Mouse (Mus musculus): ENCODE results near the gene Dennd6a. TPM values are rescaled to one million over a fixed set of nuclear protein-coding genes. Genes with fewer than 3 reads are reported as not detected.
"Not testable (repeated sequence)": the region's sequence is repeated elsewhere in the genome, so short reads cannot be mapped to it uniquely, and the experiment has no call there.

The Dennd6a gene
- polyA plus RNA-seq (2015; fragmentation: Nextera tagmentation; extraction: Ambion mirVana), result 9.9 and 11.8 TPM in 2 replicates

DNA sequence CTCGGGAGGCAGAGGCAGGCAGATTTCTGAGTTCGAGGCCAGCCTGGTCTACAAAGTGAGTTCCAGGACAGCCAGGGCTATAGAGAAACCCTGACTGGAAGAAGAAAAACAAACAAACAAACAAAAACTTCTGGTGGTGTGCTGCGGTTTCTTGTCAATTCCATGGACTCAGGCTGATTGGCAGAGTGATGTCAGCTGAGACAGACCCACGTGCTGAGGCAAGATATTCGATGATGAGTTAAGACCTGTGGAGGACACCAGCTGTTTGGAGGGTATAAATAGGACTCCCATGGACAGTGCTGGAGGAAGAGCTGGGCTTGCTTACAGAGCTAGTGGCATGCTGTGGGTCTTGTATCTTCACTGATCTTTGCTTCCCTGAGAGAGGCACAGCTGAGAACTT is at the start of gene Dennd6a:
Gene Dennd6a, plus strand, starts transcription at position 301 of the 400 bp plus-strand sequence.
- not testable (repeated sequence) for ATAC-seq; H3K9ac ChIP-seq (replicated peaks); H3K27ac ChIP-seq (ENCODE audit: low read depth); H3K4me2 ChIP-seq (ENCODE audit: low read depth, low read length); H3K4me1 ChIP-seq (ENCODE audit: insufficient read depth); H3K4me3 ChIP-seq (ENCODE audit: low read depth, low read length); H3K27me3 ChIP-seq (ENCODE audit: insufficient read depth, low read length); DNase-seq; H3K36me3 ChIP-seq (replicated peaks; ENCODE audit: insufficient read depth, low read length); H3K9me3 ChIP-seq (ENCODE audit: low read length)
- 80% methylated on average over 5 of the region's 5 CpGs for WGBS (ENCODE audit: insufficient replicate concordance)

DNA sequence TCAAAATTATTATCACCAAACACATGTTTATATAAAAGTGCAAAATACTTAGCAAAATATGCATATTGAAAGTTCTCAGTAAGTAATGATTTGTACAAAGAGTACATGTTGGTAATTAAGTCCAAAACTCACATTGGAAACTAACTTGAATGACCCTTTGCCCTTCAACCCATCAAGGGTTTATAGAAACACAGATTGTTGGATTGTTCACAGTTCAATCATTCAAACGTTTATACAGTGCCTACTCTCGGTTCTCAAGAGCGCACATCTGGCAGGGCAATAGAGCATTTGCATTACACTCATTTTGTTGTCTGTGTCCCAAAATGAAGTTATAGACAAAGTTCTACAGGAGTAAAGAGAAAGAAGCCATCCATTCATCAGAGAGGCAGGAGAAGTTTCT is 47.7 kb upstream of the Dennd6a start:
- Histone ChIP-seq H3K27ac (ENCODE audit: low read depth) (no peak overlapping the region), H3K36me3 (replicated peaks; ENCODE audit: insufficient read depth, low read length) (peaks cover 8% of the 10 kb centered on the region; the same call in 1 of the 2 replicates), H3K27me3 (ENCODE audit: insufficient read depth, low read length) (no peaks in the 10 kb centered on the region), H3K9ac (replicated peaks) (no peak overlapping the region), H3K4me3 (ENCODE audit: low read depth, low read length) (no peak overlapping the region), H3K4me2 (ENCODE audit: low read depth, low read length) (no peak overlapping the region), H3K9me3 (ENCODE audit: low read length) (no peaks in the 10 kb centered on the region), H3K4me1 (ENCODE audit: insufficient read depth) (peaks cover 33% of the 10 kb centered on the region)
- no peak for TF ChIP-seq CTCF (IDR thresholded peaks at IDR 0.05; ENCODE audit: low read depth)
- TF ChIP-seq EP300 (IDR thresholded peaks at IDR 0.05; ENCODE audit: low read depth), result no peak
- WGBS (ENCODE audit: insufficient replicate concordance), result 61% methylated on average over 3 of the region's 3 CpGs
- DNase-seq (no peak), ATAC-seq (no peak)

DNA sequence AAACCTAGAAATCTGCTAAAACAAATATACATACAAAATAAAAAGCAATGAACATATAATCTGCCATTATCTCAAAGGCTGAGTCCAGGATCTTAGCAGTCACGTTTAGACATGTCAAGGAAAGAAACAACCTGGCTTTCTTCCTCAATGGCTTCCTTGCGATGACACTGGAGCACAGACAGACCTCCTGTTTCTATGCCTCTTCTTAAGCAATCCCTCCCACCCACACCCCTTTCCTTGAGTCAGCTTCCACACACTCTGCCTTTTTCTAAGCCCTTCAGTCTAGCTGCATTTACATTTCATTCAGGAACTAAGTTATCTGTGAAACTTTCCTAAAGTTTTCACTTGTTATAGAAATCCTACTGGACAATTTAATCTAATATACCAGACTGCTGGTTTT is 45.4 kb upstream of the Dennd6a start:
- Histone ChIP-seq H3K4me1 (ENCODE audit: insufficient read depth) (peaks cover 39% of the 10 kb centered on the region), H3K4me2 (ENCODE audit: low read depth, low read length) (no peak overlapping the region)
- 61% methylated on average over 2 of the region's 2 CpGs for WGBS (ENCODE audit: insufficient replicate concordance)

GRCm38 (mm10) chr14:26530350-26530749 is 43.3 kb upstream of the Dennd6a start:
- H3K4me3 ChIP-seq (ENCODE audit: low read depth, low read length), result no peak overlapping the region
- WGBS (ENCODE audit: insufficient replicate concordance), result 52% methylated on average over 7 of the region's 7 CpGs
- TF ChIP-seq CTCF (IDR thresholded peaks at IDR 0.05; ENCODE audit: low read depth) (no peak), EP300 (IDR thresholded peaks at IDR 0.05; ENCODE audit: low read depth) (no peak)
- H3K36me3 ChIP-seq (replicated peaks; ENCODE audit: insufficient read depth, low read length), result peaks cover 5% of the 10 kb centered on the region; the same call in 1 of the 2 replicates
- ATAC-seq (no peak), DNase-seq (no peak)
- H3K9me3 ChIP-seq (ENCODE audit: low read length), result no peaks in the 10 kb centered on the region
- peaks cover 44% of the 10 kb centered on the region for H3K4me1 ChIP-seq (ENCODE audit: insufficient read depth)
- peak overlapping the region; percentile 30 for H3K4me2 ChIP-seq (ENCODE audit: low read depth, low read length)
- 0 out of 2 replicates have a peak overlapping the region, but pooled peaks have one; percentile 18 for H3K27ac ChIP-seq (ENCODE audit: low read depth)
- H3K27me3 ChIP-seq (ENCODE audit: insufficient read depth, low read length), result no peaks in the 10 kb centered on the region
- H3K9ac ChIP-seq (replicated peaks), result 0 out of 2 replicates have a peak overlapping the region, but pooled peaks have one; percentile 49

More for the DNA sequence above, 45.4 kb upstream of the Dennd6a start:
- H3K27me3 ChIP-seq (ENCODE audit: insufficient read depth, low read length), result no peaks in the 10 kb centered on the region
- TF ChIP-seq CTCF (IDR thresholded peaks at IDR 0.05; ENCODE audit: low read depth) (no peak), EP300 (IDR thresholded peaks at IDR 0.05; ENCODE audit: low read depth) (no peak)
- ATAC-seq (no peak), DNase-seq (no peak)
- H3K27ac ChIP-seq (ENCODE audit: low read depth), result no peak overlapping the region
- H3K9ac ChIP-seq (replicated peaks), result no peak overlapping the region
- H3K4me3 ChIP-seq (ENCODE audit: low read depth, low read length), result no peak overlapping the region
- no peaks in the 10 kb centered on the region for H3K9me3 ChIP-seq (ENCODE audit: low read length)
- peaks cover 8% of the 10 kb centered on the region; the same call in 1 of the 2 replicates for H3K36me3 ChIP-seq (replicated peaks; ENCODE audit: insufficient read depth, low read length)

DNA sequence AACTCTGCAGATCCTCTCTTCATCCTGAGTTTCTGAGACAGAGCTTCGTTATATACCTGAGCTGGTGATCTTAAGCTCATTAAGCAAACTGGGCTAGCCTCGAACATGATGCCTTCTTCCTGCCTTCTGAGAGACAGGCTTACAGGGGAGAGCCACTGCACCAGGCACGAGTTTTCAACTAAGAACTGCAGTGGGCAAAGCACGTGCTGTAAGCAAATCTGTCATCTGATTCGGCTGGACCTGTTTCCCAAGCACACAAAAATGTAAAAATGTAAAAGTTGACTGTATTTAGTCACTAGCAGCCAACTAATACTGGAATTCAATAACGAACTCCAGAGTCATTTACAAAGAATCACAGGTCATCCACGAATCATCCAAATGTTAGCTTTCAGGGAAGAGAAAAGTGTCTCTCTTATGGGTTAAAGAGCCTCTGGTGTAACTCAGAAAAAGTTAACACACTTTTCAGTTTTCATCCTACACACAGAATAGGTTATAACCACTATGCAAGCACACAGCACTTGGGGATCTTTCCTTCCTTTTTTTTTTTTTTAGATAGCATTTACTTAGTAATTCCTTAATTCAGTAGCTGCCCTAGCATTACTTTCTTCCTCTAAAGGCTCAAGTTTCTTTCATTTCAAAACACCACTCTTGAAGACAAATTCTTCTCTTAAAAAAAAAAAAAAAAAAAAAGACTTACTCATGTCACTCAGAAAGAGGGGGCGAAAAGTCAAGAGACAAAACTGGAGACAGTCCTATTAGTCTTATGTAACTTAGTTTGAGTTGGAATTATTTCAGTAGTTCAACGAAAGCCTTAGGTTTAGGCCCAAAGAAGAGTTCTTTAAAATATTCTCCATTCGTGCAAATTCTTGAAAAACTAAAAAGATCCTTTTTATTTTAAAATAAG is 42.0 kb upstream of the Dennd6a start:
- H3K27me3 ChIP-seq (ENCODE audit: insufficient read depth, low read length), result no peaks in the 10 kb centered on the region
- H3K27ac ChIP-seq (ENCODE audit: low read depth), result no peak overlapping the region
- H3K4me2 ChIP-seq (ENCODE audit: low read depth, low read length), result peak overlapping the region; percentile 95
- ATAC-seq (no peak), DNase-seq (no peak)
- H3K9me3 ChIP-seq (ENCODE audit: low read length), result no peaks in the 10 kb centered on the region
- whole genome bisulfite sequencing (ENCODE audit: insufficient replicate concordance), result 57% methylated on average over 10 of the region's 10 CpGs
- peaks cover 36% of the 10 kb centered on the region for H3K4me1 ChIP-seq (ENCODE audit: insufficient read depth)
- H3K9ac ChIP-seq (replicated peaks), result no peak overlapping the region
- TF ChIP-seq CTCF (IDR thresholded peaks at IDR 0.05; ENCODE audit: low read depth) (no peak), EP300 (IDR thresholded peaks at IDR 0.05; ENCODE audit: low read depth) (no peak)
- H3K4me3 ChIP-seq (ENCODE audit: low read depth, low read length), result peak overlapping the region; percentile 15; the same call in 1 of the 2 replicates
- peaks cover 5% of the 10 kb centered on the region; the same call in 1 of the 2 replicates for H3K36me3 ChIP-seq (replicated peaks; ENCODE audit: insufficient read depth, low read length)

GRCm38 (mm10) chr14:26532752-26533151 is 40.9 kb upstream of the Dennd6a start:
- Histone ChIP-seq H3K4me2 (ENCODE audit: low read depth, low read length) (peak overlapping the region; percentile 95), H3K9me3 (ENCODE audit: low read length) (no peaks in the 10 kb centered on the region), H3K9ac (replicated peaks) (peak overlapping the region; percentile 94), H3K36me3 (replicated peaks; ENCODE audit: insufficient read depth, low read length) (peaks cover 5% of the 10 kb centered on the region; the same call in 1 of the 2 replicates), H3K4me3 (ENCODE audit: low read depth, low read length) (peak overlapping the region; percentile 93), H3K4me1 (ENCODE audit: insufficient read depth) (peaks cover 33% of the 10 kb centered on the region), H3K27me3 (ENCODE audit: insufficient read depth, low read length) (no peaks in the 10 kb centered on the region), H3K27ac (ENCODE audit: low read depth) (peak overlapping the region; percentile 94)
- DNase-seq (peak; percentile 33), ATAC-seq (no peak)
- WGBS (ENCODE audit: insufficient replicate concordance), result 40% methylated on average over 9 of the region's 9 CpGs
- TF ChIP-seq CTCF (IDR thresholded peaks at IDR 0.05; ENCODE audit: low read depth) (no peak), EP300 (IDR thresholded peaks at IDR 0.05; ENCODE audit: low read depth) (no peak)
